Mouse (Mus musculus) midbrain, embryonic 12.5 days (tissue): ENCODE results near the gene Idnk. TPM values are rescaled to one million over a fixed set of nuclear protein-coding genes. Genes with fewer than 3 reads are reported as not detected.
A peak's percentile ranks its signal among the peaks of the same experiment; 100 is the strongest.
"Not testable (repeated sequence)": the region's sequence is repeated elsewhere in the genome, so short reads cannot be mapped to it uniquely, and the experiment has no call there.

Experiments used
- ATAC-seq: fragments of 200-750 bp; cut with Nextera tagmentation; 2 replicates; pipeline ENCODE4 v1.8.0; 2017; ENCODE audit warnings: low read depth, moderate TSS enrichment, moderate library complexity; ENCODE audit not compliant: low FRiP score
- H3K27ac ChIP-seq: fragments of 300-500 bp; sonication (generic); replicated peaks from 2 replicates; pipeline ENCODE4 v1.5.1; 2016; ENCODE audit warnings: mild to moderate bottlenecking
- H3K27me3 ChIP-seq: fragments of 300-500 bp; sonication (generic); 2 replicates; pipeline ENCODE4 v1.6.1; 2016; ENCODE audit warnings: mild to moderate bottlenecking
- H3K36me3 ChIP-seq: fragments of 300-500 bp; sonication (generic); 2 replicates; pipeline ENCODE4 v1.6.1; 2016
- H3K4me1 ChIP-seq: fragments of 300-500 bp; sonication (generic); 2 replicates; pipeline ENCODE4 v1.6.1; 2016
- H3K4me2 ChIP-seq: fragments of 300-500 bp; sonication (generic); replicated peaks from 2 replicates; pipeline ENCODE4 v1.6.1; 2016; ENCODE audit warnings: mild to moderate bottlenecking, moderate library complexity
- H3K4me3 ChIP-seq: fragments of 300-500 bp; sonication (generic); 2 replicates; pipeline ENCODE4 v1.5.1; 2016; ENCODE audit warnings: mild to moderate bottlenecking
- H3K9ac ChIP-seq: fragments of 300-500 bp; sonication (generic); replicated peaks from 2 replicates; pipeline ENCODE4 v1.6.1; 2016; ENCODE audit warnings: mild to moderate bottlenecking, moderate library complexity
- H3K9me3 ChIP-seq: fragments of 300-500 bp; sonication (generic); 2 replicates; pipeline ENCODE4 v1.6.1; 2016; ENCODE audit warnings: mild to moderate bottlenecking
- WGBS: fragments of 180-500 bp; shearing (Covaris S2); methylation state at CpG from one replicate; pipeline ENCODE4 v1.1.7; 2016; 5-methylcytosine and 5-hydroxymethylcytosine counted together
- polyA plus RNA-seq: library from polyadenylated mRNA; unstranded; fragments of >200 nt; fragmentation: Nextera tagmentation; extraction: Ambion mirVana; gene quantifications from 2 replicates; pipeline ENCODE4 v1.2.1, GENCODE M21; 2016

The Idnk gene
- polyA plus RNA-seq, 1 experiment from 2014 or later, result 61.7 TPM

DNA sequence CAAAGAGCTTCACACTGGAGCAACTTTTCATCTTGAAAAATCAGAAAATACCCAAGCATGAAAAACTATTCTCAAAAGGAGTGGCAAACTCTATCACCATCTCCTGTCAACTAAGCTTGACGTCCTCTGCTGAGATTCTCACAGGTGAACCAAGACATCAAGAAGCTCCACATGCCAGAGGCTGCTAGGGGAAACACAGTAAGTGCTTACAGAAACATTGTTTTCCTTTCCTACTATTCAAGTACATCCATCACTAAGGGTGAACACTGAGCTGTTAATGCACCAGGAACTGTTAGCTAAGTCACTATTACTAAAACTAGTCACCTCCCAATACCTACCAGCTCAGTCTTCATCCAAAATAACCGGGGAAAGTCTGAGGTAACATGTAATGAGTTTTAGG, 32.5 kb upstream of the Idnk start:
- peak overlapping the region; percentile 78; the same call in 1 of the 2 replicates for H3K4me2 ChIP-seq
- no peak for ATAC-seq

DNA sequence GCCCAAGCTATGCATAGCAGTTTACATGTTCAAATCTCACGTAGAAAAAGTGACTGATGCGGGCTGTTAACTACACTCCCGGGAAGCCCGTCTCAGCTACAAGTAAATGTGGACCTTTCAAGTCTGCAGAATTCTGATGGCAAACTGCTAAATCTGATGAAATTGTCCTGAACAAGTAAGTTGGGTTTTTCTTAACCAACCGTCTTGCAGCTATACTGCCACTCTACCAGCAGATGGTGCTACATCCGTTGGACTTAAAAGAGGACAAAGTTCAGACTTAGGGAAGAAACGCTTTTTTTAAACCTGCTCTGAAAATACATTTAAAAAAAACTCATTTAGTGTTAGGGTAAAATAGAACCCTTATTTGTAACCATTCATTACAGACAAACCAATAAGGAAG, 31.3 kb upstream of the Idnk start:
- no peaks in the 10 kb centered on the region for H3K9me3 ChIP-seq
- ATAC-seq, result no peak

More for the DNA sequence above, 32.5 kb upstream of the Idnk start:
- Histone ChIP-seq H3K4me1 (peaks cover 25% of the 10 kb centered on the region), H3K9me3 (no peaks in the 10 kb centered on the region), H3K36me3 (no peaks in the 10 kb centered on the region), H3K27ac (no peak overlapping the region), H3K4me3 (0 out of 2 replicates have a peak overlapping the region, but pooled peaks have one; percentile 2), H3K9ac (no peak overlapping the region), H3K27me3 (no peaks in the 10 kb centered on the region)
- WGBS, result 63% methylated on average over 2 of the region's 2 CpGs

DNA sequence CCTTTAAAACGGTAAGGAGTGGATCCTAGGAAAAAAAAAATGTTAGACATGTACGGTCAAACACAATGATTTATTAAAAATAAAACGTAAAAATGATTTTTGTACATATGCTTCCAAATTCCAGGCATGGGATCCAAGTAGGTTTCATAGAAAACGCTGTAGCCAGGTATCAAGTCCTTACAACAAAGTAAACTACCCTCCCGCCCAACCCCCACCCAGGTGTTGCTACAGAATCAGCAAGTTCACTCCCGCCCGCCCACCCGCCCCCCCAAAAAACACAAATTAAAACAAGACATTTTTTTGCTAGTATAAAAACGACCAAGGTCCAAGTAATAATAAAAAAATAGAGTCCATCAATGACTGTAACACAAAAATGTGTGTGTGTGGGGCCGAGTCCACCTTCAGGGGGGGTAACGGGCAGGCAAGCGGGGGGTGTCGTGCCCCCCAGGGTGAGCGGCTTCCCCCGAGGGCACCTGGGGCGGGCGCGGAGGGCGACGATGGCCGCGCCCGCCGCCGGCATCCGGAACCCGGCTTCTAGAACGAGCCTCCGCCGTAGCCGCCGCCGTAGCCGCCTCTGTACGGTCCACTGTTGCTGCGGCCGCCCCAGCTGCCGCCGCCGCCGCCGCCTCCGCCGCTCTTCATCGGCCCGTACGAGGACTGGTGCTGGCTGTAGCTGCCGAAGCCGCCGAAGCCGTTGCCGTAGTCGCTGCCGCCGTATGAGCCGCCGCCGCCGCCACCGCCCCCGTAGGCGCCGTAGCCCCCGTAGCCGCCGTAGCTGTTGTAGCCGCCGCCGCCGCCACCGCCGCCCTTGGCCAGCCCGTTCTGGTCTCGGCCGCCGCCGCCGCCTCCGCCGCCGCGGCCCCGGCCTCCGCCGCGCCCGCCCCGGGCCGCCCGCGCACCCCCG, 30.3 kb upstream of the Idnk start:
- peak overlapping the region; percentile 99 for H3K9ac ChIP-seq
- WGBS, result under 1% methylated on average over 56 of the region's 92 CpGs
- H3K4me3 ChIP-seq, result peak overlapping the region; percentile 99
- H3K9me3 ChIP-seq, result no peaks in the 10 kb centered on the region
- H3K4me2 ChIP-seq, result peak overlapping the region; percentile 78
- H3K27me3 ChIP-seq, result no peaks in the 10 kb centered on the region
- peaks cover 24% of the 10 kb centered on the region for H3K4me1 ChIP-seq
- peak overlapping the region; percentile 100 for H3K27ac ChIP-seq
- no peaks in the 10 kb centered on the region for H3K36me3 ChIP-seq
- no peak for ATAC-seq

More for the DNA sequence above, 31.3 kb upstream of the Idnk start:
- WGBS, result 40% methylated on average over 7 of the region's 7 CpGs
- H3K9ac ChIP-seq, result peak overlapping the region; percentile 41; the same call in 1 of the 2 replicates
- H3K27me3 ChIP-seq, result no peaks in the 10 kb centered on the region
- no peak overlapping the region for H3K27ac ChIP-seq
- peak overlapping the region; percentile 99 for H3K4me3 ChIP-seq
- H3K4me2 ChIP-seq, result peak overlapping the region; percentile 78
- no peaks in the 10 kb centered on the region for H3K36me3 ChIP-seq
- H3K4me1 ChIP-seq, result peaks cover 27% of the 10 kb centered on the region

DNA sequence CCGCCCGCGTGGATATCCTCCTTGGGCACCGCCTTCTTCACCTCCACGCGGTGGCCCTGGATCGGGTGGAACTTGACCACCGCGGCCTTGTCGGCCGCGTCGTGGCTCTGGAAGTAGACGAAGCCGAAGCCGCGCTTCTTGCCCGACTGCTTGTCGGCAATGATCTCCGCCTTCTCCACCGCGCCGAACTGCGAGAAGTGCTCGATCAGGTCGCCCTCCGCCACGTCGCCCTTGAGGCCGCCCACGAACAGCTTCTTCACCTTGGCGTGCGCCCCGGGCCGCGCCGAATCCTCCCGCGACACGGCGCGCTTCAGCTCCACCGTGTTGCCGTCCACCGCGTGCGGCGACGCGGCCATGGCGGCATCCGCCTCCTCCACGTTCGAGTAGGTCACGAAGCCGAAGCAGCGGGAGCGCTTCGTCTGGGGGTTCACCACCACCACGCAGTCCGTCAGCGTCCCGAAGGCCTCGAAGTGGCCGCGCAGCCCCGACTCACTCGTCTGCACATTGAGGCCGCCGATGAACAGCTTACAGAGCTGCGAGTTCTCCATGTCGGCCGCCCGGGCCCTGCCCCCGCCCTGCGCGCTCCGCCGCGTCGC, 29.6 kb upstream of the Idnk start:
- peak overlapping the region; percentile 100 for H3K27ac ChIP-seq
- peaks cover 24% of the 10 kb centered on the region for H3K4me1 ChIP-seq
- H3K4me2 ChIP-seq, result peak overlapping the region; percentile 78
- peak overlapping the region; percentile 99 for H3K4me3 ChIP-seq
- H3K36me3 ChIP-seq, result no peaks in the 10 kb centered on the region
- no peaks in the 10 kb centered on the region for H3K27me3 ChIP-seq
- no peaks in the 10 kb centered on the region for H3K9me3 ChIP-seq
- ATAC-seq, result peak; percentile 34
- WGBS, result under 1% methylated on average over 79 of the region's 81 CpGs
- peak overlapping the region; percentile 99 for H3K9ac ChIP-seq

DNA sequence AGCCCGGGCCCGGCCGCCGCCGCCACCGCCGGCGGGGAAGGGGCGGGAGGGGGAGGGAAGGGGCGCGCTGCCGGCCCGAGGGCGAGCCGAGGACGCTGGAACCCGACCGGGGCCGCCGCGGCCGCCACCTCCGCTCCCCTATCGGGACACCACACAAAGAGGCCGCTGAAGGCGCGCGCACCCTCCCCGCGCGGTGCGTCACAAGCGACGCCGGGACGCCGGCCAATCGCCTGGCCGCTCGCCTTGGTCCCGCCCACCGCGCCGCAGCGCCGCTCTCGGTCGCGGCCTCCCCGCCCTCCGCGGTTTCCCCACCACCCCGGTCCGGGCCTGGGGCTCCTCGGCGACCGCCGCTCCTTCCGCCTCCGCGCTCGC, 29.1 kb upstream of the Idnk start, which contains the start of gene Hnrnpa0:
Gene Hnrnpa0, minus strand, starts transcription at position 161 of the 372 bp plus-strand sequence.
- peak within 1 kb of the TSS; percentile 99 for H3K9ac ChIP-seq
- peak within 1 kb of the TSS; percentile 99 for H3K4me3 ChIP-seq
- H3K27ac ChIP-seq, result peak within 1 kb of the TSS; percentile 100
- peak within 1 kb of the TSS; percentile 78 for H3K4me2 ChIP-seq
- ATAC-seq, result peak; percentile 96
- 0% methylated on average over 33 of the region's 62 CpGs for WGBS
- no peaks in the 10 kb centered on the region for H3K9me3 ChIP-seq
- no peaks in the 10 kb centered on the region for H3K36me3 ChIP-seq
- no peaks in the 10 kb centered on the region for H3K27me3 ChIP-seq
- peaks cover 24% of the 10 kb centered on the region for H3K4me1 ChIP-seq

DNA sequence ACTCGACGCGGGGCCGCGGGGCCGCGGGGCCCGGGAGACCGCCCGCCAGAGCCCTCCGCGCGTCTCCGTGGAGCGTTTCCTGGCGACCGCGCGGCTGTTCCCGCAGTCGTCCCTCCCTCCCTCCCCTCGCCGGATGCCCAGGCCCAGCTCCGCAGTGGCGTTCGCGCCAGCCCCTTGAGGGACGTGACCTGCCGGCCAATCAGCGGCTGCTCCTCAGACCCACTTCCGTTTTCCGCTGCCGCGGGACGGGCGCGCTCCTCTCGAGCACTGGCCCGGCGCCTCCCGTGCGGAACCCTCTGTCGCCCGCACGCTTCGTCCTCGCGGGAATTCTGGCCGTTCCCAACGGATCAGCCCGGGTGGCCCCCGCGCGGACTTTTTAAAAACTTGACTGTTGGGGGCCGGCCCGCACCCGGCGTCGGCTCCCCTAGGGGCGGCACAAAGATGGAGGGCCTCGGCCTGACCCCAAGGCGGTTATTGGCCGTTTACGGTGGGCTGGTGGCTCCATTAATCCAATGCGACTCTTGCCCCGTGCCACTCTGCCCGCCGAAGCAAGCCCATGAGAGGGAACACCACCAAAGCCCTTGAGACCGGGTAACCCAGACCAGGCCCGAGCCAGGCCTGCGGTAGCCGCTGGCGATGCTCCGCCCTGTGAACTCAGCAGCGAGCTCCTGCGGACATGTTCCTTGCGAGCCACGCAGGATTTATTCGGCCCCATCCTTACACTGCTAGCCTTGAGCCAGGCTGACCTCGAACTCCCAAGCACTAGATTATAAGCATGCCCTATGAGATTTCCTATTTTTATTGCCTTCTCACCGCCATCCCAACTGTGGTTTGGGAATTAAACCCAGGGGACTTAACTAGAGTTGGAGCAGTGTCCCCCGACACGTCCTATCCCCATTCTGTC, 28.4 kb upstream of the Idnk start:
- Histone ChIP-seq H3K27ac (peak overlapping the region; percentile 100), H3K27me3 (no peaks in the 10 kb centered on the region), H3K4me3 (peak overlapping the region; percentile 99), H3K9me3 (no peaks in the 10 kb centered on the region), H3K4me1 (peaks cover 24% of the 10 kb centered on the region), H3K9ac (peak overlapping the region; percentile 99), H3K36me3 (no peaks in the 10 kb centered on the region), H3K4me2 (peak overlapping the region; percentile 75)
- peak; percentile 97 for ATAC-seq
- under 1% methylated on average over 72 of the region's 83 CpGs for WGBS

DNA sequence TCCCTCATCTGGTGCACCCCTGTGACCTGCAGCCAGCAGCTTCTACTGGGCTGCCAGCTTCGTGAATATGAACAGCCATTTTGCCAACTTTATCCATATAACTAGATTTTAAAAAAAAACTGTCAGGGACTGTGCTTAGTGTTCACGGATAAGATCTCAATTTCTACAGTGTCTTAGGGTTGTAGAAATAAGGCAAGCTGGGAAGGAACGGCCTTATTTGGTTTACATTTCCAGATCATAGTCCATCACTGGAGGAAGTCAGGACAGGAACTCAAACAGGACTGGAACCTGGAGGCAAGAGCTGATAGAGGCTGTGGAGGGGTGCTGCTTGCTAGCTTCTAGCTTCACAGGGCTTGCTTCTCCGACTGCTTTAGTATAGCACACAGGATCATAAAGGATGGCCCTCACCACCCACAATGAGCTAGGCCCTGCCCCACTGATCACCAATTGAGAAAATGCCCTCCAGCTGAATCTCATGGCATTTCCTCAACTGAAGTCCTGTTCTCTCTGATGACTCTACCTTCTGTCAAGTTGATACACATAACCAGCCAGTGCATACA, 27.7 kb upstream of the Idnk start:
- peak overlapping the region; percentile 75 for H3K4me2 ChIP-seq
- peaks cover 21% of the 10 kb centered on the region for H3K4me1 ChIP-seq
- H3K4me3 ChIP-seq, result peak overlapping the region; percentile 99
- no peaks in the 10 kb centered on the region for H3K27me3 ChIP-seq
- no peaks in the 10 kb centered on the region for H3K36me3 ChIP-seq
- H3K9ac ChIP-seq, result peak overlapping the region; percentile 99
- no peak for ATAC-seq
- peak overlapping the region; percentile 100 for H3K27ac ChIP-seq
- no peaks in the 10 kb centered on the region for H3K9me3 ChIP-seq
- 43% methylated on average over 4 of the region's 4 CpGs for WGBS

DNA sequence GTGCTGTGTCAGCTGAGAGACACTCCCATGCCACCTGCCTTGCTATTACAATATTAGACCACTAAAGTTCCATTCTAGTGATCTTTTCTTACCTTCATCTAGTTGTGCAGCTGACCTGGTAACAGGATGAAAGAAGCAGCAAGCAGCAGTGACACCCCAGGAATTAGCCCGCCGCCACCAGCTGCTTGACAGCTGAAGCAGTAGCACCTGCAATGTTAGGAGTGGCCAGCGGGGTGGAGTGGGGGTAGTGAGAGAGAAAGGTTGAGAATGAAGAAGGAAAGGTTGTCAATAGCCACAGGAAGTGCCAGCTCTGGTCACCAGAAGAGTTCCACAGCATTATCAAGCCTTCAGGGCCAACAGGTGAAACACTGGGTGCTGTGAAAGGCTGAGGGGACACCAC, 25.8 kb upstream of the Idnk start:
- ATAC-seq, result no peak
- no peak overlapping the region for H3K9ac ChIP-seq
- no peaks in the 10 kb centered on the region for H3K27me3 ChIP-seq
- no peak overlapping the region for H3K27ac ChIP-seq
- peaks cover 10% of the 10 kb centered on the region for H3K4me1 ChIP-seq
- no peaks in the 10 kb centered on the region for H3K36me3 ChIP-seq
- no peak overlapping the region for H3K4me3 ChIP-seq
- H3K9me3 ChIP-seq, result 0 out of 2 replicates have a peak, but pooled peaks cover 4% of the 10 kb centered on the region
- 52% methylated on average over 3 of the region's 3 CpGs for WGBS
- no peak overlapping the region for H3K4me2 ChIP-seq

DNA sequence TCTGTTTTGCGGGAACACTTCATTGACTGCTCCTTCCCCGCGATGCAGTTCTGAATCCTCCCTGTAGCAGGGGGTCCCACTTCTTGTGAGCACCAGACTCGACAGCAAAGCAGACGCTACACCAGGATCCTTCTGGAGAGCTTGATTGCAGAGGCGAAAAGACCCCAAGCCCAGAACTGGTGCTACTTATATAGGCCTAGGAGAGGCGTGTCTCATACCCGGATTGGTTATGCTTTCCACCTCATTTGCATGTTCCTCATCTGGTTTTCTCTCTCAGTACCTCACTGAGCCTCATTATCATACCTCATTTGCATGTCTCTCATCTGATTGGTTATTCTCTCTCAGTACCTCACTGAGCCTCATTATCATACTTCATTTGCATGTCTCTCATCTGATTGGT, 10.8 kb upstream of the Idnk start:
- WGBS, result 96% methylated on average over 8 of the region's 8 CpGs
- H3K36me3 ChIP-seq, H3K9me3 ChIP-seq, H3K9ac ChIP-seq, H3K4me3 ChIP-seq, ATAC-seq, H3K27me3 ChIP-seq, H3K4me2 ChIP-seq, H3K4me1 ChIP-seq, H3K27ac ChIP-seq: not testable (repeated sequence)

DNA sequence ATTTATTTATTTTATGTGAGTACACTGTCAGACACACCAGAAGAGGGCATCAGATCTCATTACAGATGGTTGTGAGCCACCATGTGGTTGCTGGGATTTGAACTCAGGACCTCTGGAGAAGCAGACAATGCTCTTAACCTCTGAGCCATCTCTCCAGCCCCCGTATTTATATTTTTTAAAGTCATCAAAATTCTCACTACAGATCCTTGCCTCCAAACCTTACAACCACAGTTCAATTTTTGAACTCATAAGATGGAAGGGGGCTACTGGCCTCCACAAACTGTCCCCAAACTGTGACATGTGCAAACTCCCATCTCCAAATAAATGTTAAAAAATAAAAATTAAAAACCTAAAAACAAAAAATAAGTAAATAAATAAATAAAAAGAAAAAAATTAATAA, 9.7 kb upstream of the Idnk start:
- no peak for ATAC-seq

DNA sequence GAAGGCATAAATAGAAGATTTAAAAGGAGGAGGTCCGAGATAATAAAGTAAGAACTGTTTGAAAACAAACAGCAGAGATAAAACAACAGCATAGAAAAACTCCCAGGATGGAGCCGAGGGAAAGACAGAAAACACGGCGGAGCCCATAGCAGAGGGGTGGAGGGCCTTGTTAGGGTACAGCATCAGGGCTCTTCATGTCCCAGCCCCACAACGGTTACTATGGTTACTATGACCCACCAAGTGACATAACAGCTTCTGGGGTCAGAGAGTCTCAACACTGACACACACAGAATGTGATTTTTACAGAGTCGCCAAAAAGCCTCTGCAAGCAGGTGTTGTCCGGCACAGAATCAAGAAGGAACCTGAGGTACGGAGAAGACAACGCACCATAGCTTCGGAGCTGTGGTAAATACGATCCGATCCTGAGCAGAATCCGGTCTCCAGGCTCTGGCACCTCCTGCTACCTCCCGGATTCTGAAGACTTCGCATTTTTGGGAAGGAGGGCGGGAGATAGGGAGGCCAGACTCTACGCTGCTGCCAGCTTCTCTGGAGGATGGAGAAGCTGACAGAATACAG, 9.1 kb upstream of the Idnk start:
- H3K36me3 ChIP-seq, result no peaks in the 10 kb centered on the region
- peak; percentile 91 for ATAC-seq
- H3K27me3 ChIP-seq, result no peaks in the 10 kb centered on the region
- H3K4me2 ChIP-seq, result peak overlapping the region; percentile 66
- WGBS, result 1% methylated on average over 17 of the region's 17 CpGs
- H3K9me3 ChIP-seq, result peaks cover 4% of the 10 kb centered on the region; the same call in 1 of the 2 replicates
- no peak overlapping the region for H3K27ac ChIP-seq
- peak overlapping the region; percentile 41 for H3K4me3 ChIP-seq
- peaks cover 8% of the 10 kb centered on the region; the same call in 1 of the 2 replicates for H3K4me1 ChIP-seq
- peak overlapping the region; percentile 16; the same call in 1 of the 2 replicates for H3K9ac ChIP-seq

More for the DNA sequence above, 9.7 kb upstream of the Idnk start:
- Histone ChIP-seq H3K27me3 (no peaks in the 10 kb centered on the region), H3K9ac (no peak overlapping the region), H3K4me2 (no peak overlapping the region), H3K27ac (no peak overlapping the region), H3K36me3 (no peaks in the 10 kb centered on the region), H3K9me3 (peaks cover 4% of the 10 kb centered on the region; the same call in 1 of the 2 replicates), H3K4me3 (no peak overlapping the region), H3K4me1 (peaks cover 8% of the 10 kb centered on the region; the same call in 1 of the 2 replicates)
- 89% methylated on average over 1 of the region's 1 CpGs for WGBS
